12 mouse cellular contexts compared by ENCODE assay signal in genomic region chr2:25145346-25145745, GRCm38 (mm10). TPM values are rescaled to one million over a fixed set of nuclear protein-coding genes. Genes with fewer than 3 reads are reported as not detected.
A peak's percentile ranks its signal among the peaks of the same experiment; 100 is the strongest.
DNase-seq lines count a peak whose midpoint lies in the region; ATAC-seq lines count a peak whose summit lies in the region.
"Had no signal": no experiment of that assay in that cellular context is flagged by ENCODE, and none has a peak within 500 bp of the region (broad histone marks: within the 10 kb centered on the region; RNA-seq: fewer than 3 reads in every experiment).

No protein-coding gene starts in this region.

- DNase-seq in heart, adult 11 months: peak; percentile 98
- DNase-seq in adrenal gland, adult 8-10 months: peak; percentile 89
- DNase-seq in heart, postnatal 25 days (ENCODE audit: low spot score): peak; percentile 56
- no peak for DNase-seq in retina, postnatal 1 day
- no peak for DNase-seq in left cerebral cortex, adult 9 months (ENCODE audit: low spot score in 2 of 2)
- DNase-seq in frontal cortex, postnatal 10 days (ENCODE audit: low spot score in 2 of 2): no peak

- H3K4me3 ChIP-seq in heart, embryonic 11.5 days (ENCODE audit: low read depth, low read length): no peak overlapping the region
- H3K4me3 ChIP-seq in lung, embryonic 16.5 days (ENCODE audit: low read length): no peak overlapping the region
- H3K4me3 ChIP-seq: stomach, embryonic 15.5 days had no signal

- H3K36me3 ChIP-seq in heart, embryonic 11.5 days (ENCODE audit: control insufficient read depth, insufficient read depth, low read length): no peaks in the 10 kb centered on the region
- H3K36me3 ChIP-seq in lung, embryonic 16.5 days (ENCODE audit: control insufficient read depth, insufficient read depth, low read length): no peaks in the 10 kb centered on the region
- H3K36me3 ChIP-seq: stomach, embryonic 15.5 days had no signal

- H3K9me3 ChIP-seq in heart, embryonic 11.5 days (replicated peaks; ENCODE audit: control insufficient read depth, low read length): peaks cover 3% of the 10 kb centered on the region; the same call in 1 of the 2 replicates
- 0 out of 2 replicates have a peak, but pooled peaks cover 4% of the 10 kb centered on the region for H3K9me3 ChIP-seq in lung, embryonic 16.5 days (ENCODE audit: control insufficient read depth, low read length)
- H3K9me3 ChIP-seq: stomach, embryonic 15.5 days had no signal

- H3K27me3 ChIP-seq in heart, embryonic 11.5 days (ENCODE audit: control insufficient read depth, insufficient read depth, low read length): no peaks in the 10 kb centered on the region
- no peaks in the 10 kb centered on the region for H3K27me3 ChIP-seq in lung, embryonic 16.5 days (ENCODE audit: control insufficient read depth, insufficient read depth, low read depth, low read length)
- H3K27me3 ChIP-seq: stomach, embryonic 15.5 days had no signal

- H3K4me1 ChIP-seq in heart, embryonic 11.5 days (ENCODE audit: control insufficient read depth, insufficient read depth, low read length): peaks cover 5% of the 10 kb centered on the region; the same call in 1 of the 2 replicates
- H3K4me1 ChIP-seq in lung, embryonic 16.5 days (replicated peaks; ENCODE audit: control insufficient read depth, insufficient read depth, low read length): no peaks in the 10 kb centered on the region
- H3K4me1 ChIP-seq: stomach, embryonic 15.5 days had no signal

- no peak overlapping the region for H3K9ac ChIP-seq in heart, embryonic 11.5 days (ENCODE audit: low read depth, low read length)
- H3K9ac ChIP-seq in lung, embryonic 16.5 days (ENCODE audit: low read length): no peak overlapping the region
- H3K9ac ChIP-seq: stomach, embryonic 15.5 days had no signal

- intact Hi-C loops in heart, postnatal 25 days (cut with DNase I): no loop called here

- ATAC-seq in heart, embryonic 11.5 days (replicated peaks; ENCODE audit: insufficient number of reproducible peaks, low FRiP score, low TSS enrichment): no peak
- ATAC-seq in lung, embryonic 16.5 days (ENCODE audit: low read depth): peak; percentile 78

- H3K27ac ChIP-seq in heart, embryonic 11.5 days (ENCODE audit: low read depth, low read length): no peak overlapping the region
- peak overlapping the region; percentile 56; the same call in 1 of the 2 replicates for H3K27ac ChIP-seq in lung, embryonic 16.5 days (ENCODE audit: low read length)
- H3K27ac ChIP-seq: stomach, embryonic 15.5 days had no signal

- WGBS in heart, embryonic 11.5 days (ENCODE audit: insufficient replicate concordance): 69% methylated on average over 6 of the region's 6 CpGs
- 57% methylated on average over 6 of the region's 6 CpGs for WGBS in lung, embryonic 16.5 days

- no peak overlapping the region for H3K4me2 ChIP-seq in heart, embryonic 11.5 days
- H3K4me2 ChIP-seq in lung, embryonic 16.5 days (ENCODE audit: low read depth, low read length): no peak overlapping the region
- H3K4me2 ChIP-seq: midbrain, embryonic 11.5 days; stomach, embryonic 15.5 days had no signal

RNA-seq across cellular contexts. Expression of gene Nrarp, which starts 35.2 kb away (rescaled TPM):
- polyA plus RNA-seq in heart, embryonic 11.5 days (2014; fragmentation: Nextera tagmentation; extraction: Ambion mirVana): 4.5 and 4.8 TPM in 2 replicates
- total RNA-seq in adrenal gland, adult 8-10 months (2022): 1 to 10 TPM; 2.4 to 3.5 (median 2.7) TPM
- 10 to 100 TPM in 1 of 2 experiments, 1 to 10 TPM in 1; 7.2 to 11.5 TPM for total RNA-seq in heart, postnatal 25 days (2021)
- polyA plus RNA-seq in lung, embryonic 16.5 days (2015; fragmentation: Nextera tagmentation; extraction: Ambion mirVana): 9.8 and 10.0 TPM in 2 replicates

RNA-seq across cellular contexts. Expression of gene Noxa1, which starts 50.4 kb away (rescaled TPM):
- 0.10 TPM in 1 of 2 replicates, not detected in the other for polyA plus RNA-seq in heart, embryonic 11.5 days (2014; fragmentation: Nextera tagmentation; extraction: Ambion mirVana)
- total RNA-seq in adrenal gland, adult 8-10 months (2022): not detected
- not detected for total RNA-seq in heart, postnatal 25 days (2021)
- polyA plus RNA-seq in lung, embryonic 16.5 days (2015; fragmentation: Nextera tagmentation; extraction: Ambion mirVana): 1.7 and 2.6 TPM in 2 replicates
- total RNA-seq: left cerebral cortex, postnatal 10 days had no signal
- polyA plus RNA-seq: cortical plate, adult 2 months; midbrain, embryonic 11.5 days had no signal

RNA-seq across cellular contexts. Expression of gene Tor4a, which starts 51.3 kb away (rescaled TPM):
- 5.9 and 8.3 TPM in 2 replicates for polyA plus RNA-seq in heart, embryonic 11.5 days (2014; fragmentation: Nextera tagmentation; extraction: Ambion mirVana)
- 10 to 100 TPM; 27.4 to 35.0 (median 31.7) TPM for total RNA-seq in adrenal gland, adult 8-10 months (2022)
- 1 to 10 TPM; 4.1 to 4.2 TPM for total RNA-seq in heart, postnatal 25 days (2021)
- polyA plus RNA-seq in lung, embryonic 16.5 days (2015; fragmentation: Nextera tagmentation; extraction: Ambion mirVana): 10.0 and 12.5 TPM in 2 replicates

Comparison
In these comparisons a context has a peak if more than half of its experiments do, and no peak if none do; other contexts are left out.
1. DNase-seq: peak in heart, adult 11 months (single experiment), adrenal gland, adult 8-10 months (single experiment) and heart, postnatal 25 days (single experiment); none in retina, postnatal 1 day (single experiment), left cerebral cortex, adult 9 months (0 of 2) and frontal cortex, postnatal 10 days (0 of 2).
2. RNA of gene Tor4a, which starts 51.3 kb away (total RNA-seq): 27.4 to 35.0 TPM in adrenal gland, adult 8-10 months; 4.1 to 4.2 TPM in heart, postnatal 25 days; every median in the first group is over 4 times any median in the second.